Mouse (Mus musculus) megakaryocyte, embryonic 14.5 days (primary cell): Measurements from ENCODE around the gene Olfr18.

Source experiments
- FLI1 ChIP-seq: IDR thresholded peaks from 2 replicates; pipeline ENCODE4 v1.6.1; 2012; ENCODE audit warnings: low read length, inconsistent platforms, mixed read lengths
- GATA1 ChIP-seq: IDR thresholded peaks from 3 replicates; pipeline ENCODE4 v1.6.1; 2012; ENCODE audit warnings: mixed read lengths, low read length, inconsistent platforms, borderline replicate concordance

DNA sequence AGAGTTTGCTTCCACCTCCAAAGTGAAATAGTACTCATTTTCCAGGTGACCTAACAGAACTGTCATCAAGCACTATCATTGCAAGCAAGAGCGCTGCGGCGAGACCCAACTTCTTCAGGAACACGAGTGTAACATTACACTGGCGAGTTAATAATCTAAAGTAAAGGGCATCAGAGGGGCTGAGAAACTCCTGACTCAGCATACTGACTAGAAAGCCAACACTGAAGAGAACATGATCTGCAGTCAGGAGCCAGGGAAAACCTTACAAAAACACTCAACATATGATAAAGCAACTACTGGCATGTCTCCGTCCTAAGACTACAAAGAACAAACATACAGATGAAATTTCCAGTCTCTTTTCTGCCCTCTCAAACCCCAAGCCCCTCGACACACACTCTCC, 47.8 kb upstream of the Olfr18 start:
- no peak for TF ChIP-seq GATA1
- no peak for TF ChIP-seq FLI1
